In genomic region chr2:166155454-166155815, GRCm38 (mm10) we compare ENCODE assay signal across 8 mouse cellular contexts. TPM values are rescaled to one million over a fixed set of nuclear protein-coding genes. Genes with fewer than 3 reads are reported as not detected.
DNase-seq lines count a peak whose midpoint lies in the region; ATAC-seq lines count a peak whose summit lies in the region.

Gene Sulf2 (minus strand): TSS chr2:166155663.

- H3K9me3 ChIP-seq in intestine, embryonic 14.5 days (ENCODE audit: control insufficient read depth, low read length) = no peaks in the 10 kb centered on the region
- H3K9me3 ChIP-seq in megakaryocyte, embryonic 14.5 days = peaks cover 3% of the 10 kb centered on the region; the same call in 1 of the 2 replicates

- peaks cover 46% of the 10 kb centered on the region for H3K4me1 ChIP-seq in intestine, embryonic 14.5 days (replicated peaks; ENCODE audit: control insufficient read depth, insufficient read depth, low read length)
- H3K4me1 ChIP-seq in megakaryocyte, embryonic 14.5 days = peaks cover 22% of the 10 kb centered on the region

- no peaks in the 10 kb centered on the region for H3K36me3 ChIP-seq in intestine, embryonic 14.5 days (ENCODE audit: control insufficient read depth, insufficient read depth, low read length)
- no peaks in the 10 kb centered on the region for H3K36me3 ChIP-seq in megakaryocyte, embryonic 14.5 days (replicated peaks; ENCODE audit: low read length)

- peak; percentile 66 to 71 for DNase-seq in adrenal gland, adult 18-20 months (ENCODE audit: low spot score in 2 of 2)
- DNase-seq in embryo, embryonic 10.5 days (ENCODE audit: low spot score) = peak; percentile 92
- DNase-seq in gastrocnemius, postnatal 36 days = peak; percentile 62 to 70
- peak; percentile 92 for DNase-seq in intestine, embryonic 14.5 days (ENCODE audit: low spot score)
- DNase-seq in left cerebral cortex, postnatal 14 days (ENCODE audit: low spot score in 2 of 2) = peak; percentile 81
- DNase-seq in right cerebral cortex, postnatal 14 days = peak; percentile 75

- no peaks in the 10 kb centered on the region for H3K27me3 ChIP-seq in intestine, embryonic 14.5 days (replicated peaks; ENCODE audit: control insufficient read depth, insufficient read depth, low read length)
- H3K27me3 ChIP-seq in megakaryocyte, embryonic 14.5 days (replicated peaks) = peaks cover 85% of the 10 kb centered on the region

- intact Hi-C loops in gastrocnemius, postnatal 36 days (cut with DNase I) = loop anchor here (2.0 kb wide), 1 partner anchor 409 kb away; no protein-coding TSS in a partner anchor
- intact Hi-C loops in left cerebral cortex, postnatal 14 days (cut with DNase I) = loop anchor here (2.0 to 10.0 kb wide), 3 partner anchors 107 to 409 kb away; no protein-coding TSS in a partner anchor

- H3K4me2 ChIP-seq in intestine, embryonic 14.5 days (ENCODE audit: low read length) = peak within 1 kb of the TSS; percentile 93

- peak within 1 kb of the TSS; percentile 88 for H3K9ac ChIP-seq in intestine, embryonic 14.5 days (ENCODE audit: low read length)

- peak within 1 kb of the TSS; percentile 96 for H3K27ac ChIP-seq in intestine, embryonic 14.5 days (ENCODE audit: low read depth)

- under 1% methylated on average over 23 of the region's 23 CpGs for WGBS in intestine, embryonic 14.5 days

- peak; percentile 33 for ATAC-seq in intestine, embryonic 14.5 days (replicated peaks; ENCODE audit: low FRiP score, low TSS enrichment, low read depth)
- no peak for ATAC-seq in megakaryocyte-erythroid progenitor cell, adult 5-6 weeks (replicated peaks; ENCODE audit: low FRiP score, low TSS enrichment, poor library complexity, severe bottlenecking)

- peak within 1 kb of the TSS; percentile 71 for H3K4me3 ChIP-seq in intestine, embryonic 14.5 days (ENCODE audit: low read depth, low read length)
- peak within 1 kb of the TSS; percentile 85 for H3K4me3 ChIP-seq in megakaryocyte, embryonic 14.5 days (replicated peaks)

RNA-seq across cellular contexts. Expression of gene Sulf2, which starts in this region (rescaled TPM):
- 100 to 1,000 TPM in 1 of 2 experiments, 10 to 100 TPM in 1; 50.8 to 108 TPM for total RNA-seq in adrenal gland, adult 18-20 months (2021)
- 10 to 100 TPM in 1 of 2 experiments, 1 to 10 TPM in 1; 7.9 to 10.5 TPM for total RNA-seq in gastrocnemius, postnatal 36 days (2021)
- 134 TPM in 2 replicates for polyA plus RNA-seq in intestine, embryonic 14.5 days (2014; fragmentation: Nextera tagmentation; extraction: Ambion mirVana)
- total RNA-seq in left cerebral cortex, postnatal 14 days (2021) = 100 to 1,000 TPM; 143 to 153 TPM
- polyA plus RNA-seq in megakaryocyte, embryonic 14.5 days (2012; ENCODE audit: insufficient read depth, low replicate concordance) = 0.41 and 4.8 TPM in 2 replicates
- 0.25 TPM in 1 of 2 replicates, not detected in the other for total RNA-seq in megakaryocyte-erythroid progenitor cell, adult 5-6 weeks (2014; fragmentation: Nextera tagmentation)
- total RNA-seq in megakaryocyte-erythroid progenitor cell, adult 5-6 weeks (2017) = 0.42 and 2.3 TPM in 2 replicates

Comparison
In these comparisons a context has a peak if more than half of its experiments do, and no peak if none do; other contexts are left out.
1. RNA of gene Sulf2 (polyA plus RNA-seq): 134 TPM in intestine, embryonic 14.5 days; 0.41 to 4.8 TPM in megakaryocyte, embryonic 14.5 days; every median in the first group is over 10 times any median in the second.
2. Peak in every context shown above with its lines, with median percentiles within 50 percentile points of each other: DNase-seq.